Mouse (Mus musculus) bone marrow, adult 2 months (tissue): ENCODE data around the gene Cnn2.

Source experiments
- CTCF ChIP-seq: fragments of 200-500 bp; IDR thresholded peaks from 2 replicates; pipeline ENCODE4 v1.5.1; 2011; ENCODE audit warnings: low read length, control low read depth; ENCODE audit not compliant: control insufficient read depth, insufficient read depth
- POLR2A ChIP-seq: fragments of 200-500 bp; IDR thresholded peaks from 2 replicates; pipeline ENCODE4 v1.6.1; 2011; ENCODE audit warnings: low read depth, mild to moderate bottlenecking, control low read depth, low read length, borderline replicate concordance; ENCODE audit not compliant: control insufficient read depth

DNA sequence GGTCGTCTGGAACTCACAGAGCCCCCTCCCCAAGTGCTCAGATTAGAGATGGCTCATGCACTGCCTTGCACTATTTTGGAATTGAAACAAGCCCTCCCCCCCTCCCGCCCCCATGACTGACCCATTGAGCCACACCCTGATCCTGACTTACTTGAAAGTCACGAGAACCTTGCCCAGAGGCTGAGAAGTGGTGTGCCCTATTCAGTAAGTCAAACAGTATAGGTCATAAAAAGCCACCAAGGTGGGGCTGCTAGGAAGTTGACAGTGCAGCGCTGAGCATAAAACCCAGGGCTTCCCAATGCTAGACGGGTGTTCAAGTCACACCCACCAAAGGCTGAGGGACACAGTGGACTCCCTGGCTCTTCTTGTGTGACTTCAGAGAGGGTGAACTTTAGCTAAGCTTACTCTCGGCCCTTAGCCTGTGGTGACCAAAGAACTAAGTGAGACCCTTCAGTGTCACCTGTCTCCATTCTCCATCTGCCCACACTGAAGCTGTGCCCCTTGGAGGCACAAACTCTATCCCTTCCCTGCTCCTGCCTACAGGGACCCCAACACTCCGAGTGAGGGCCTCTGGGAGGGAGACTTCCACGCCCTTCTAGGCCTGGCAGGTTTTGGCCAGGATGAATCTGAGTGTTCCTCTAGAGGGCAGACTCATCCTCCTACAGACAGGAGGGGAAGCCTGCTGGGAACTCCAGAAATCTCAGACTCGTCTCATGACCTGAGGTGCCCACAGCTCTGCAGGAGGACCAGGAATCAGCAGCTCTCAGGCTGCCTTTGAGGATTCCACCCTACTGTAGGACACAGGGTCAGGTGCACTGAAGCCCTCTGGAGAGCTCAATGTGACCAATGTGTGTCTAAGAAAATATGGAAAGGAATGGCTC lies 45.4 kb downstream of the Cnn2 start:
- peak; percentile 53 for TF ChIP-seq CTCF
- TF ChIP-seq POLR2A, result no peak
